Mouse (Mus musculus) lung, adult 2 months (tissue): ENCODE data around the gene Osm. TPM values are rescaled to one million over a fixed set of nuclear protein-coding genes. Genes with fewer than 3 reads are reported as not detected.

ENCODE experiments used
- DNase-seq: peaks from one replicate; pipeline ENCODE4 v3.0.0; 2022
- H3K4me1 ChIP-seq: fragments of 200-500 bp; 2 replicates; pipeline ENCODE4 v1.6.1; 2011; ENCODE audit warnings: low read length; ENCODE audit not compliant: control insufficient read depth, insufficient read depth
- H3K4me3 ChIP-seq: fragments of 200-500 bp; replicated peaks from 2 replicates; pipeline ENCODE3; 2011; ENCODE audit warnings: low read depth, mild to moderate bottlenecking, control low read depth, low read length; ENCODE audit errors: extremely low read depth
- CTCF ChIP-seq: fragments of 200-500 bp; IDR thresholded peaks from 2 replicates; pipeline ENCODE4 v1.5.1; 2011; ENCODE audit warnings: mild to moderate bottlenecking, low read length, control low read depth; ENCODE audit not compliant: insufficient read depth
- POLR2A ChIP-seq: fragments of 200-500 bp; IDR thresholded peaks from 2 replicates; pipeline ENCODE4 v1.6.1; 2011; ENCODE audit warnings: low read depth, mild to moderate bottlenecking, control low read depth, low read length, borderline replicate concordance; ENCODE audit errors: extremely low read depth
- whole genome bisulfite sequencing: fragments of 180-500 bp; shearing (Covaris S2); methylation state at CpG from one replicate; pipeline ENCODE4 v1.1.7; 2018; 5-methylcytosine and 5-hydroxymethylcytosine counted together
- polyA plus RNA-seq: library from polyadenylated mRNA; depleted of rRNA; stranded (reverse); fragments of >200 nt; gene quantifications from 2 replicates; pipeline ENCODE4 v1.2.3, GENCODE M21; 2012

Osm gene
- polyA plus RNA-seq, 1 experiment = 1.0 TPM

DNA sequence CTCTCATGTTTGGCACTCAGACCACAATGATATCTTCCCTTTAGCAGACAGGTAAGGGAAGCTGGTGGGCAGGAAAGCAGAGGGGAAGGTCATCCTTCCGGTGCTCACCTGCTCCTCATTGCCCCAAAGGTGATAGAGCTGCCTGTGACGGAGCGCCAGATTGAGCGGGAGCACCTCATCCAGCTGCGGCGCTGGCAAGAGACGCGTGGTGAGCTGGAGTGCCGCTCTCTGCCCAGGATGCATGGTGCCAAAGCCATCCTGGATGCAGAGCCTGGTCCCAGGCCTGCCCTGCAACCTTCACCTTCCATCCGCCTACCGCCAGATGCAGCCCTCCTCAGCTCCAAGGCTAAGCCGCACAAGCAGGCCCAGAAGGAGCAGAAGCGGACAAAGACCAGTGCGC, 21.6 kb upstream of the Osm start:
- TF ChIP-seq POLR2A (no peak), CTCF (no peak)
- DNase-seq = no peak
- Histone ChIP-seq H3K4me1 (peaks cover 26% of the 10 kb centered on the region), H3K4me3 (no peak overlapping the region)
- whole genome bisulfite sequencing = 95% methylated on average over 14 of the region's 14 CpGs

DNA sequence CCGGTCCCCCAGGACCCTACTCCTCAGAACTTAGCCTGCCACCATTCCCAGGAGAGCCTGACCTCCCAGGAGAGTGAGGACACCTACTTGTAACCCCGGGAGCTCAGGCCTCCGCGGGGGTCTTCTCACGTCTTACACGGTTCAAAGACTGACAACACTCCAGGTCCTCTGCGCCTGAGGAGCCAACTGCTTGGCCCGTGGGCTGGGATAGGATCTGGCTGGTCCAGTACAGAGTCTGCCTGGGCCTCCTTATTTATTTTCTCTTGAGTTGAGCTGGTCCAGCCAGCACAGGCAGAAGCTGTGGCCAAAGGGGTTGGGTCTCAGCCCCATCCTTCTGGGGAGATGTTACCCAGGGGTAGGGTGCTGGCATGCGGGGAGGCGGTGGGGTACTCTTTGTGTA, 21.2 kb upstream of the Osm start:
- 80% methylated on average over 10 of the region's 10 CpGs for WGBS
- H3K4me1 ChIP-seq = peaks cover 26% of the 10 kb centered on the region
- no peak for TF ChIP-seq POLR2A
- no peak for DNase-seq
- H3K4me3 ChIP-seq = no peak overlapping the region

DNA sequence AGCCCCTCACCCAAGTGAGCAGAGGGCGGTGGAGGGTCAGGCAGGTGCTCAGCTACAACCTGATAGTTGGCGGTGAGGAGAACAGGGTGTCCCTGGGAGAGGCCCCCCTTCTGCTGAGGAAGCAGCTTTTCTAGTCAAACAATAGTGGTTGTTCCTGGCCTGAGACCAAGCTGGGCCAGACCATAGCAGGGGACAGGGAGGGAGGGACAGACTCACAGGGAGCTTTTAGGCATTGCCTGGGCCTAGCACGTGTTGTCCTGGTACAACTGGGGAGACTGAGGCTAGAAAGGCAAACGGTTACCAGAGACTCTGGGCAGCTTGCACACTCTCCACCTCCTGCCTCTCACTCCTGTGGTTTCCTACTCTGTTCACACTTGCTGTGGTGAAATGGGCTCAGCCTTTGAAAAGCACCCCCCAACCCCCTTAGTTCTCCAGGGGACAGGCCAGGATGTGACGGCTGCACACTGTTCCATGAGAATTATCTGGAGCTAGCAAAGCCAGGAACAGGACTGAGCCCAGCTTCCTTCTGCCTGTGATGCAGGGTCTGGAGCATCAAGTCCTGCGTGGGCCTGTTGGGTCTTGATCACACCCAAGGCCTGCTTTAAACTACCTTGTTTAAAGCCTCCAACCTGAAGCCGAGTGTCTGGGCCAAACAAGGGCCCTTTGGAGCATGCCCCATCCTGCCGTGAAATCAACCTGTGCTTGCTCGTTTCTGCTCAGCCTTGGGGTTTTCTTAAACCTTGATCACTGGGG, 19.8 kb upstream of the Osm start:
- peaks cover 21% of the 10 kb centered on the region for H3K4me1 ChIP-seq
- peak; percentile 56 for DNase-seq
- TF ChIP-seq CTCF (no peak), POLR2A (peak; percentile 63; the same call in 1 of the 2 replicates)
- no peak overlapping the region for H3K4me3 ChIP-seq
- 40% methylated on average over 9 of the region's 9 CpGs for WGBS

DNA sequence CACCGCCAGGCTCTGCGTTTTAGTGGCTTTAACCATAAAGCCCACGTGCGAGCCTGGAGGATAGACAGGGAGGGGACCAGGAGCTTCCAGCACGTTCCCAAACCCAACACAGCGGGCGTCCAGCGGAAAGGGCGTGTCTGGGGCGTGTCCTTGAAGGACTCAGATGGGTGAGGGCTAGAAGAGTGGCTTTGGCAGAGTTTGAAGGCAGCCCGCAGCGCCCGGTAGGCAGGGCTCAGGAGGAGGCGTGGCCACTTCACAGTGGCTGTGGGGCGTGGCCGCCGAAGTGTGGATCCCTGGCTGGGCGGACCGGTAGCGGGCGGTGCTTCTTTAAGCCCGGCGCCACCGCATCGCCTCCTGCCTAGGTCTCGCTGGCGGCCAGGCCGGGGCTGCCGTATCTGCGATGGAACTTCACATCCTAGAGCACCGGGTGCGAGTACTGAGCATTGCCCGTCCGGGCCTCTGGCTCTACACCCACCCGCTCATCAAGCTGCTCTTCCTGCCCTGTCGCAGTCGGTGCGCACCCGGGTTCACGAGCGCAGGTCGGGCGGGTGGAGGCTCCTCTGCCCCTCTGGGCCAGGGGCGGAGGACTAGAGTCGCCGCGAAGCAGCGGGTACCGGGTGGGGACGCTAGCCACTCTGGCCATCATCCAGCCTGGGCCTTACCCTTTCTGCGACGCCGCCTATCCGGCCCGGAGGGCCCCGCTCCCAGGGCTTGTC, 18.1 kb upstream of the Osm start, which contains the start of gene Castor1:
TSS of gene Castor1 (plus strand) at position 312 of the 716 bp plus-strand sequence.
- TF ChIP-seq CTCF = no peak
- peak; percentile 67; the same call in 1 of the 2 replicates for TF ChIP-seq POLR2A
- Histone ChIP-seq H3K4me1 (peaks cover 21% of the 10 kb centered on the region), H3K4me3 (peak within 1 kb of the TSS; percentile 76)
- DNase-seq = peak; percentile 94
- WGBS = under 1% methylated on average over 56 of the region's 56 CpGs

DNA sequence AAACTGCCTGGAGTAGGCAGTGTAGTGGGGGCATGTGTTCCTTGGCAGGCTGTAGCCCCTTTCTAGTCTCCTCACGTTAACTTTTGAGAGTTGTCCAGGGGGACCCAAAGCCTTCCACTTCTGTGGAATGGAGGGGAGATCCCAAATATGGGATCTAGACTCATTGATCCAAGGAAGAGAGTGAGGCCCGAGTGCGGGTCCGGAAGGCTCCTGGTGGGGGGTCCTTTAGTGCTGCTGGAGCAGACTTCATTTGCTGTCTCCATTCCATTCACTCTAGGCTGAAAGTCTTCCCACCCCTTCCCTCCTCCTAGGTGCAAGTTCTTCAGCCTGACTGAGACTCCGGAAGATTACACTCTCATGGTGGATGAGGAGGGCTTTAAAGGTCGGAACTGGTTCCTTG, 17.6 kb upstream of the Osm start:
- peaks cover 21% of the 10 kb centered on the region for H3K4me1 ChIP-seq
- 7% methylated on average over 6 of the region's 6 CpGs for WGBS
- no peak for DNase-seq
- H3K4me3 ChIP-seq = peak overlapping the region; percentile 76
- TF ChIP-seq POLR2A = no peak
- no peak for TF ChIP-seq CTCF

DNA sequence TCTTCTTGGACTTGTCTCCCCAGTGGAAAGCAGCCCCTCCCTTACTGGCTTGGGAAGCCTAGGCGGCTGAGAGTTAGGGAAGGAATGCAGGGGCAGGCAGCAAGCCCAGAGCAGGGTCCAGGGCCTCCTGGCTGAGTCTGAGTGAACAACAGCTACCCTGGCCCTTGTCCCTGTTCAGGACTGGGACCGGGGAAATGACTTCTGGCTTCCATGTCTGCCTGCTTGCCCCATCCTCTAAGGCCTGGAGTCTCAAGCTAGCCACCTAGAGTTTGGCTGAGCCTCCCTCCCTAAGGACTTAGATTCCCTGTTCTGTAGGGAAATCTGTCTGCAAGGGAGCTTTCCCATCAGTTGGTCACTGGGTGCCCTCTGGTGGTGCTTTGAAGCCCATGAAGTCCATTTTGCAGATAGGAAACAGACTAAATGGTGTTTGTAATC, 16.9 kb upstream of the Osm start:
- WGBS = 19% methylated on average over 2 of the region's 2 CpGs
- DNase-seq = peak; percentile 69
- peaks cover 21% of the 10 kb centered on the region for H3K4me1 ChIP-seq
- TF ChIP-seq CTCF (peak; percentile 81), POLR2A (no peak)
- H3K4me3 ChIP-seq = peak overlapping the region; percentile 36

DNA sequence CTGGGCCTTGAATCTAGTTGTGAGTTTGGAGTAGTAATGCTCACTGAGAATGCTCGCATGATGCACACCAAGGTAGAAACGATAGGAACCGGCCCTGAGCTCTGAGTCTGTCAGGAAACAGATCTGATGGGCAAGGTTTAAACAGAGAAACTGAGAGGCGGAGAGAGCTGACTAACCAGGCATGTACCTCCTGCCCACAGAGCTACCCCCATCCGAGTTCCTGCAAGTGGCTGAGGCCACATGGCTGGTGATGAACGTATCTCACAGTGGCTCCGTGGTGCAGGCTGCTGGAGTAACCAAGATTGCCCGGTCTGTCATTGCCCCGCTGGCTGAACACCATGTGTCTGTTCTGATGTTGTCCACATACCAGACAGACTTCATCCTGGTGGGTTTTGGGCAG, 16.3 kb upstream of the Osm start:
- H3K4me1 ChIP-seq = peaks cover 21% of the 10 kb centered on the region
- WGBS = 58% methylated on average over 9 of the region's 9 CpGs
- H3K4me3 ChIP-seq = no peak overlapping the region
- TF ChIP-seq CTCF = no peak
- no peak for TF ChIP-seq POLR2A
- no peak for DNase-seq

DNA sequence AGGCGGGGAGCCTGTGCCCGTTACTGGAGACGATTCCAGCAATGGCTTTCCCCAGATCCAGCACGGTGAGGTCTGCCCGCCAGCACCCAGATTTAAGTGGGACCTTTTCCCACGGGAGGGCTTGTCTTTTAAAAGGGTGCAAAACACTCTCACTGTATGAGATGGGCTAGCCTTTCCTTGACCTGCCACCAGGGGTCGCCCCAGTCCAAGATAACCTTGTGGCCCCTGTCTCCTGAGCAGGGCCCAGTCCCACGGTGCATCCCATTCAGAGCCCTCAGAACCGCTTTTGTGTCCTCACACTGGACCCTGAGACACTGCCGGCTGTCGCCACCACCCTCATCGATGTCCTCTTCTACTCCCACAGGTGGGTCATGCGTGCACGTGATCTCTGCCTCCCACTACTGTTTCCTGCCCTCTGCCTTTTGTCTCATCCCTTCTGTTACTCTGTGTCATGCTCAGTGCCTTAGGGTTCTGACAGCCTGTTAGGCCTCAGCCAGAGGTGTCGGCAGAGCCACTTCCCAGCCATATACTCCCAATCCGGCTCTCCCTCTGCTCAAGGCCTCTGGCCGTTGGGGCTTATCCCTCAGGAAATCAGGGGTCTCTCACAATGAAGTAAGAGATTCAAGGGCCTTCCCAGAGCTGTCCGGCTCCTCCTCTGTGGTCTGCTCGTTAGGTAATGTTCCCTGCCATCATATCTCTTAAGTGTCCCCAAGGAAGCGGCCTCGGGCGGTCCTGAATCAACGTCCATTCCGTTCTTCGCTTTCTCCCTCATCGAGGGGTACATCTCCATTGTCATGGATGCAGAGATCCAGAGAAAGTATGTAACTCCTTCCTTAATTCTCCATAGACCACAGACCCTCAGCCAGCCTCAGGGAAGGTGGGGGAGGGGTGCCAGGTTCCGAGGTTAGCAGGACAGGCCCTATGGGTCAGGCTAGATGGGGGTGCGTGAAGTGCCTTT, 15.5 kb upstream of the Osm start:
- TF ChIP-seq CTCF = peak; percentile 91
- no peak for TF ChIP-seq POLR2A

DNA sequence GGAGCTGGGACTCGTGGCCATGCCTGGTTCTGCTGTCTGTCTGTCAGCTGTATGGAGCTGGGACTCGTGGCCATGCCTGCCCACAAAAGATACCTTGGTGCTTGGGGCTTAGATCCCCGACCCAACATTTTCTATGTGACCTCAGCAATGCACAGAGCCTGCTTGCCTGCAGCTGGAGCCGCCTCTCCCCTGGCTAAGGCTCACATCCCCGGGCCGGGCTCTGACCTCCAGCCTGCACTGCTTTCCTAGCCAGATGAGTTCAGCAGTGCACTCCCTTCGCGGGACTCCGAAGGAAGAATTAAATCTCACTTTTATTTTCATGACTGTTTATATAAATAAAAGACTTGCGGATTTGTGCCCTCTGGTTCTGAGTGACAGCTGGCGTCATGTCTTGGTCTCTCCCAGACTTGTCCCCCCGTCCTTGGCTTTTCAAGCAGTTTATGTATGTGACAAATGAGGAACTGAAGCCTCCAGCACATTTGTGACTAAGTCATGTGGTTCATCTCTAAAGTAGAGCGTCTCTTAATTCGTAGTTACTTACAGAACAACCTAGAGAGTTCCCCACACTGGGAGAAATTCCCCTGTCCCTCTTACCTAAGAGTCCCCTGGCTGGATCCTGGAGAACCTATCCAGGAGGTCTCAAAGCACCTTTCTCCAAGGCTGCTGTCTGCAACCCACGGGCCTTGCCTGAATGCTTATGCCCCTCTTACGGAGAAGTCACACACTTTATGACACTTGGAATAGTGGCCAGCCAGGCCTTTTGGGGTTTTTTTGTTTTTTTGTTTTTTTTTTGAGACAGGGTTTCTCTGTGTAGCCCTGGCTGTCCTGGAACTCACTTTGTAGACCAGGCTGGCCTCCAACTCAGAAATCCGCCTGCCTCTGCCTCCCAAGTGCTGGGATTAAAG, 13.9 kb upstream of the Osm start:
- no peak for TF ChIP-seq CTCF
- TF ChIP-seq POLR2A = no peak
- Histone ChIP-seq H3K4me3 (no peak overlapping the region), H3K4me1 (peaks cover 11% of the 10 kb centered on the region)
- no peak for DNase-seq
- WGBS = 70% methylated on average over 17 of the region's 17 CpGs

More for the DNA sequence above, 15.5 kb upstream of the Osm start:
- no peak overlapping the region for H3K4me3 ChIP-seq
- 60% methylated on average over 28 of the region's 28 CpGs for WGBS
- peaks cover 20% of the 10 kb centered on the region for H3K4me1 ChIP-seq
- peak; percentile 81 for DNase-seq
